Mouse (Mus musculus) forebrain, embryonic 15.5 days (tissue): ENCODE results near the gene Tceal5. TPM values are rescaled to one million over a fixed set of nuclear protein-coding genes. Genes with fewer than 3 reads are reported as not detected.
A peak's percentile ranks its signal among the peaks of the same experiment; 100 is the strongest.

ENCODE experiments used
- ATAC-seq: fragments of 200-750 bp; cut with Nextera tagmentation; replicated peaks from 2 replicates; pipeline ENCODE4 v1.8.0; 2017; ENCODE audit warnings: mild to moderate bottlenecking, moderate TSS enrichment, moderate library complexity
- H3K27ac ChIP-seq: fragments of 300-500 bp; sonication (generic); replicated peaks from 2 replicates; pipeline ENCODE4 v1.5.1; 2015; ENCODE audit warnings: mild to moderate bottlenecking, inconsistent platforms
- H3K27me3 ChIP-seq: fragments of 300-500 bp; sonication (generic); 2 replicates; pipeline ENCODE4 v1.6.1; 2015; ENCODE audit warnings: inconsistent platforms
- H3K36me3 ChIP-seq: fragments of 300-500 bp; sonication (generic); 2 replicates; pipeline ENCODE4 v1.6.1; 2015; ENCODE audit warnings: mild to moderate bottlenecking, inconsistent platforms
- H3K4me1 ChIP-seq: fragments of 300-500 bp; sonication (generic); 2 replicates; pipeline ENCODE4 v1.6.1; 2015; ENCODE audit warnings: inconsistent platforms
- H3K4me2 ChIP-seq: fragments of 300-500 bp; sonication (generic); replicated peaks from 2 replicates; pipeline ENCODE4 v1.6.1; 2015; ENCODE audit warnings: mild to moderate bottlenecking, inconsistent platforms
- H3K4me3 ChIP-seq: fragments of 300-500 bp; sonication (generic); 2 replicates; pipeline ENCODE4 v1.5.1; 2015; ENCODE audit warnings: mild to moderate bottlenecking, inconsistent platforms
- H3K9ac ChIP-seq: fragments of 300-500 bp; sonication (generic); replicated peaks from 2 replicates; pipeline ENCODE4 v1.6.1; 2015; ENCODE audit warnings: mild to moderate bottlenecking, inconsistent platforms
- H3K9me3 ChIP-seq: fragments of 300-500 bp; sonication (generic); 2 replicates; pipeline ENCODE4 v1.6.1; 2016; ENCODE audit warnings: inconsistent platforms
- WGBS: fragments of 180-500 bp; shearing (Covaris S2); methylation state at CpG from one replicate; pipeline ENCODE4 v1.1.7; 2015; ENCODE audit warnings: mixed read lengths; 5-methylcytosine and 5-hydroxymethylcytosine counted together
- polyA plus RNA-seq: library from polyadenylated mRNA; unstranded; fragments of >200 nt; fragmentation: Nextera tagmentation; extraction: Ambion mirVana; gene quantifications from 2 replicates; pipeline ENCODE4 v1.2.1, GENCODE M21; 2015

The Tceal5 gene
- 17.5 and 17.7 TPM in 2 replicates for polyA plus RNA-seq

DNA sequence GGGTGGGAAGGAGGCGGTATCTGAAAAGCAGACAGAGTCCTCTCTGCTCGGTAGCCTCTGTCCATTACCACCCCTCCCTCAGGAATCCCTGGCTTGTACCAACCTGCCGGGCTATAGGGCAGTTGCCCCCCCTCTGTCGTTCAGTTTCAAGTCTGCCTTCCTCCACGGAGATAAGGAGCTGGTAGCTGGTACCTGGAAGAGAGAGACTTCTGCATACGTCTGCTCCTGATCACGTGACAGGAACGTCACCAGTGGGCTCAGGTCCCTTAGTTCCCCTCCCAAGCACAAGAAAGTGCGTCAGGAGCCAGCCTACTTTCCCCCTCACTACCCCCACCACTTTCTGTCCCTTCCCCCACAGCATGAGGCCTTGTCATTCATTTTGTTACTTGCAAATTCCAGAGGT lies at the start of gene Tceal5:
Gene Tceal5 (minus strand): TSS at position 213 of the 403 bp plus-strand sequence.
- peak; percentile 92 for ATAC-seq
- Histone ChIP-seq H3K9me3 (no peaks in the 10 kb centered on the region), H3K36me3 (no peaks in the 10 kb centered on the region), H3K27ac (peak within 1 kb of the TSS; percentile 55), H3K4me2 (peak within 1 kb of the TSS; percentile 51), H3K4me3 (peak within 1 kb of the TSS; percentile 47), H3K4me1 (no peaks in the 10 kb centered on the region), H3K27me3 (no peaks in the 10 kb centered on the region), H3K9ac (peak within 1 kb of the TSS; percentile 47)
- 11% methylated on average over 9 of the region's 9 CpGs for WGBS

- Histone ChIP-seq H3K27ac (no peak overlapping the region), H3K4me2 (no peak overlapping the region), H3K4me3 (no peak overlapping the region), H3K36me3 (no peaks in the 10 kb centered on the region; the same call in 1 of the 2 replicates), H3K27me3 (no peaks in the 10 kb centered on the region), H3K9me3 (no peaks in the 10 kb centered on the region), H3K9ac (no peak overlapping the region), H3K4me1 (no peaks in the 10 kb centered on the region)
- no peak for ATAC-seq
- 51% methylated on average over 6 of the region's 6 CpGs for WGBS
Measured at GRCm38 (mm10) chrX:136252023-136252729, 48.5 kb upstream of the Tceal5 start.

DNA sequence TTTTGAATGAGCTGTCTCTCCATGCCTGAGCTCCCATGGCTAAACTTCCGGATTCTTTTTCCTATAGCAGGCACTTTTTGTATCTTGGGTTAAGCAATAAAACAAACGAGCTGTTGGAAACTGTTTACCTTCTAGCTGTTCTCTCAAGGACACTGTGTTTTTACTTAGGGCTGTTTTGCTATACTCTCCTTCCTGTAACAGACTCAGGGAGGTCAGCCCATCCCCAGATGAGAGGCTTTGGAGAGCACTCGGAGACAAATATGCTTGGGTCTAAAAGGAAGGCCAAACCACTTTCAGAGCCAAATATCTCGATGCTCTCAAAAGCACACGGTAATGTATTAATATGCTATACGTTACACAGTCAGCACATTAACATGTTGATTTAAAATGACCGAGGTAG lies 46.0 kb upstream of the Tceal5 start:
- Histone ChIP-seq H3K9me3 (no peaks in the 10 kb centered on the region), H3K4me2 (no peak overlapping the region), H3K4me1 (no peaks in the 10 kb centered on the region), H3K27ac (no peak overlapping the region), H3K9ac (no peak overlapping the region), H3K36me3 (no peaks in the 10 kb centered on the region; the same call in 1 of the 2 replicates), H3K4me3 (no peak overlapping the region), H3K27me3 (no peaks in the 10 kb centered on the region)
- ATAC-seq: no peak
- 80% methylated on average over 7 of the region's 7 CpGs for WGBS

DNA sequence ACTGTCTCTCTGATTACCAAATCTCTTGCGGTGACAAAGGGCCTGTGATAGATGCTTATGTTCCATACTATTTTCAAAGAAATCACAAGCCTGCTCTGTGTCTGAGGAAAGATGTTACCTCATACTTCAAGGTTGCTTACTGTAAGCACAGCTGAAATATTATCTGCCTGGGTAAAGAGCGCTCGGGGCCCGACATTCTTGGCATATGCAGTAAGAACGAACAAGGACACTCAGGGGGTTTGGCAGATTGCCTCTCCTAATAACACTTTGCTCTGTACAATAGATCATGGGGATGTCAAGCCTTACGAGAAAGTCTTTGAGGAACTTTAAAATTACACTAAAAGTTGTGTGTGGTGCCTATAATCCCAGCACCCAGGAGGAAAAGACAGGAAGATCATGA lies 45.1 kb upstream of the Tceal5 start:
- Histone ChIP-seq H3K9me3 (no peaks in the 10 kb centered on the region), H3K9ac (no peak overlapping the region), H3K4me1 (no peaks in the 10 kb centered on the region), H3K4me2 (no peak overlapping the region), H3K4me3 (no peak overlapping the region), H3K27ac (no peak overlapping the region), H3K36me3 (no peaks in the 10 kb centered on the region; the same call in 1 of the 2 replicates), H3K27me3 (no peaks in the 10 kb centered on the region)
- no peak for ATAC-seq
- 72% methylated on average over 6 of the region's 6 CpGs for WGBS

GRCm38 (mm10) chrX:136245521-136246071 lies 41.9 kb upstream of the Tceal5 start:
- peak overlapping the region; percentile 44 for H3K4me2 ChIP-seq
- peak overlapping the region; percentile 85 for H3K27ac ChIP-seq
- ATAC-seq: peak; percentile 86
- H3K36me3 ChIP-seq: no peaks in the 10 kb centered on the region; the same call in 1 of the 2 replicates
- no peaks in the 10 kb centered on the region for H3K9me3 ChIP-seq
- WGBS: 20% methylated on average over 14 of the region's 15 CpGs
- no peaks in the 10 kb centered on the region for H3K27me3 ChIP-seq
- H3K4me3 ChIP-seq: peak overlapping the region; percentile 58
- H3K9ac ChIP-seq: peak overlapping the region; percentile 69
- no peaks in the 10 kb centered on the region for H3K4me1 ChIP-seq

DNA sequence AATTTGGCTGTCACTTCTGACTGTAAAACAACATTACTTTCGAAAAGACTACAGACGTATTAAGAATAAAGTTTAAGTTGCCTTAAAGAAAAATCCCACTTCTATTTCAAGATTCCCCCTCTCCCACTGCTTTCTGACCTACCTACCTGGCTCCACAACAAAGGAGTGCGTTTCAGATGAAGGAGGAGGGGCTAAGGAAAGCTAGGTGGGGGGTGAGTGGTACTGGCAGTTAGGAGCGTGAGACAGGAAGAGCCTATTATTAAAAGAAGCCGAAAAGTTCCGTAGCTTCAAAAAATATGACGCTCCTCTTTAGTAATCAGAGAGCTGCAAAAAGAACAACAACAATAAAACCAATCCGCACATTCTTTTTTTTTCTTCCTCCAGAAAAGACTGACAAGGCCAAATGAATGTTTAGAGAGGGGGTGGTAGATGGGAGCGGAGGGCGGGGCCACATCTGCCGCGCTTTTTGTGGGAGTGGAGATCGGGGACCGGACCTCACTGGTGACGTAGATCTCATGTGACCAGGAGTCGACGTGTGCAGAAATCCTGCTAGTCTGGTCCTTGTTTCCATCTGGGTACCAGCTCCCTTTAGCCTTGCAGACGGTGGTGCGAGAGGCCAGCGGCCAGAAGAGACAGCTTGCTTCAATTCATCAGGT lies 41.0 kb upstream of the Tceal5 start, which contains the start of gene Tceal9:
Gene Tceal9 (plus strand): TSS at position 506 of the 656 bp plus-strand sequence.
- no peaks in the 10 kb centered on the region for H3K27me3 ChIP-seq
- H3K27ac ChIP-seq: peak within 1 kb of the TSS; percentile 85
- H3K9me3 ChIP-seq: no peaks in the 10 kb centered on the region
- no peaks in the 10 kb centered on the region for H3K4me1 ChIP-seq
- 22% methylated on average over 20 of the region's 20 CpGs for WGBS
- H3K4me2 ChIP-seq: peak within 1 kb of the TSS; percentile 44
- H3K9ac ChIP-seq: peak within 1 kb of the TSS; percentile 69
- peak; percentile 93 for ATAC-seq
- H3K36me3 ChIP-seq: no peaks in the 10 kb centered on the region; the same call in 1 of the 2 replicates
- H3K4me3 ChIP-seq: peak within 1 kb of the TSS; percentile 58

DNA sequence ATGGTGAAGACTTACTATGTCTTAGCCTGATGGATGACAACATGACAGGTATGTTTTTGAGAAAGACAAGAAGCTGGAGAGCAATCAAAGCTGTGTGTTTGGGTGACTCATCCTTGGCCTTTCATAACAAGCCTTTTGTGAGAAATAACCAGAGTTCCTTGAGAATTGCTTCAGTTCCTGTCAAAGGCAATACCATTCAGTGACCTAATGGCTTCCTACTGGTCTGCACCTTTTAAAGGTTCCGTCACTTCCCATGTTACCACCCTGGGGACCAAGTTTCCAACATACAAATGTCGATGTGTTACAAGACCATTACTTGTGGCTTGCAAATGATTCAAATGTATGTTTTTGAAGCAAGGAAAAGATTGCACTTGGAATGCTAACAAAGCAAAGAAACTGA lies 39.5 kb upstream of the Tceal5 start:
- Histone ChIP-seq H3K36me3 (no peaks in the 10 kb centered on the region; the same call in 1 of the 2 replicates), H3K9me3 (no peaks in the 10 kb centered on the region), H3K27me3 (no peaks in the 10 kb centered on the region), H3K9ac (no peak overlapping the region), H3K4me2 (no peak overlapping the region), H3K4me3 (no peak overlapping the region), H3K4me1 (no peaks in the 10 kb centered on the region), H3K27ac (no peak overlapping the region)
- ATAC-seq: no peak
- WGBS: 90% methylated on average over 2 of the region's 2 CpGs

- H3K9me3 ChIP-seq: no peaks in the 10 kb centered on the region
- H3K4me3 ChIP-seq: no peak overlapping the region
- no peak for ATAC-seq
- H3K27me3 ChIP-seq: no peaks in the 10 kb centered on the region
- no peaks in the 10 kb centered on the region for H3K36me3 ChIP-seq
- H3K27ac ChIP-seq: no peak overlapping the region
- no peak overlapping the region for H3K9ac ChIP-seq
- no peak overlapping the region for H3K4me2 ChIP-seq
- no peaks in the 10 kb centered on the region for H3K4me1 ChIP-seq
- WGBS: 46% methylated on average over 3 of the region's 3 CpGs
Measured at GRCm38 (mm10) chrX:136238118-136238517, 34.4 kb upstream of the Tceal5 start.

- ATAC-seq: no peak
Measured at GRCm38 (mm10) chrX:136227768-136228167, 24.1 kb upstream of the Tceal5 start.

DNA sequence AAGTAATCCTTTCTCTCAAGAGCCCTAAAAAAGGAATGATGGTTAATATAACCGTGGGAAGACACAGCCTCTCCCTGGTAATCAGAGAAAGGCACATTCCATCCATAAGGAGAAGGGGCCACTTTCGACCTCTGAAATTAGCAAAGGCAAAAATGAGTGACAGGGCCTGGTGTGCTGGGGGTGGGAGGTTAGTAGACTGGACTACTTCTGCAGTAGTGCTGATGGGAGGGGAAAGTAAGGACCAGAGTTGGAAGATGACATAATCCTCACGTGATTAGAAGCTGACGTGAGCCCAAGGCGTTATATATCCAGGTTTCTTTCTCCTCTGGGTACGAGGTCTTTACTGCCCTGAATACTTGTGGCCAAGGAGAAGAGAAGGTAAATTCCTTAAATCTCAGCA lies 20.0 kb upstream of the Tceal5 start:
- no peak for ATAC-seq
- Histone ChIP-seq H3K27ac (no peak overlapping the region), H3K27me3 (no peaks in the 10 kb centered on the region), H3K4me3 (no peak overlapping the region), H3K4me2 (no peak overlapping the region), H3K4me1 (no peaks in the 10 kb centered on the region), H3K9me3 (no peaks in the 10 kb centered on the region), H3K9ac (no peak overlapping the region), H3K36me3 (no peaks in the 10 kb centered on the region)
- 74% methylated on average over 6 of the region's 6 CpGs for WGBS

More at GRCm38 (mm10) chrX:136227768-136228167, 24.1 kb upstream of the Tceal5 start:
- H3K4me1 ChIP-seq: no peaks in the 10 kb centered on the region
- no peak overlapping the region for H3K4me3 ChIP-seq
- H3K4me2 ChIP-seq: no peak overlapping the region
- H3K36me3 ChIP-seq: no peaks in the 10 kb centered on the region
- no peaks in the 10 kb centered on the region for H3K9me3 ChIP-seq
- no peak overlapping the region for H3K27ac ChIP-seq
- WGBS: 57% methylated on average over 5 of the region's 5 CpGs
- H3K27me3 ChIP-seq: no peaks in the 10 kb centered on the region
- no peak overlapping the region for H3K9ac ChIP-seq

GRCm38 (mm10) chrX:136216303-136216702 lies 12.6 kb upstream of the Tceal5 start:
- 33% methylated on average over 1 of the region's 1 CpGs for WGBS
- Histone ChIP-seq H3K27ac (no peak overlapping the region), H3K9me3 (no peaks in the 10 kb centered on the region), H3K27me3 (no peaks in the 10 kb centered on the region), H3K9ac (no peak overlapping the region), H3K4me1 (no peaks in the 10 kb centered on the region), H3K36me3 (no peaks in the 10 kb centered on the region), H3K4me3 (no peak overlapping the region), H3K4me2 (no peak overlapping the region)
- no peak for ATAC-seq
